Mouse (Mus musculus) ES-Bruce4 (cell line): ENCODE measurements around the gene Rad18. TPM values are rescaled to one million over a fixed set of nuclear protein-coding genes. Genes with fewer than 3 reads are reported as not detected.

ENCODE experiments used
- H3K27ac ChIP-seq: 2 replicates; pipeline ENCODE4 v1.5.1; 2012; ENCODE audit warnings: low read length, inconsistent platforms; ENCODE audit not compliant: insufficient read depth
- H3K27me3 ChIP-seq: 2 replicates; pipeline ENCODE4 v1.6.1; 2012; ENCODE audit warnings: mild to moderate bottlenecking, low read length, inconsistent platforms; ENCODE audit not compliant: control insufficient read depth, poor library complexity, insufficient read depth, severe bottlenecking
- H3K36me3 ChIP-seq: 2 replicates; pipeline ENCODE4 v1.6.1; 2012; ENCODE audit warnings: inconsistent platforms, mild to moderate bottlenecking, low read length, moderate library complexity; ENCODE audit not compliant: control insufficient read depth, poor library complexity, insufficient read depth, severe bottlenecking
- H3K4me1 ChIP-seq: one replicate; pipeline ENCODE4 v1.8.1; 2011; ENCODE audit warnings: low read length; ENCODE audit not compliant: control insufficient read depth, insufficient read depth
- H3K4me3 ChIP-seq: 2 replicates; pipeline ENCODE4 v1.5.1; 2011; ENCODE audit warnings: low read depth, mild to moderate bottlenecking, low read length
- H3K9ac ChIP-seq: 2 replicates; pipeline ENCODE4 v1.6.1; 2012; ENCODE audit warnings: low read depth, mild to moderate bottlenecking, inconsistent platforms; ENCODE audit not compliant: poor library complexity, severe bottlenecking
- H3K9me3 ChIP-seq: replicated peaks from 2 replicates; pipeline ENCODE4 v1.6.1; 2012; ENCODE audit warnings: mild to moderate bottlenecking, low read length, inconsistent platforms; ENCODE audit not compliant: control insufficient read depth, poor library complexity, insufficient read depth, severe bottlenecking
- CTCF ChIP-seq: IDR thresholded peaks from one replicate; pipeline ENCODE4 v1.8.1; 2011; ENCODE audit warnings: low read depth, low read length
- EP300 ChIP-seq: IDR thresholded peaks from 2 replicates; pipeline ENCODE4 v1.6.1; 2011; ENCODE audit warnings: low read depth, low read length; ENCODE audit not compliant: insufficient read depth
- POLR2A ChIP-seq: IDR thresholded peaks from one replicate; pipeline ENCODE4 v1.8.1; 2011; ENCODE audit warnings: low read length; ENCODE audit not compliant: insufficient read depth
- polyA plus RNA-seq: library from polyadenylated mRNA; stranded (reverse); fragments of >200 nt; gene quantifications from 2 replicates; pipeline ENCODE4 v1.2.4, GENCODE M21; 2011; ENCODE audit warnings: low read depth; ENCODE audit not compliant: missing spikeins, insufficient read depth, insufficient read length

Gene Rad18
- polyA plus RNA-seq, 1 experiment: 58.3 TPM

GRCm38 (mm10) chr6:112609027-112609426, 87.5 kb downstream of the Rad18 start:
- Histone ChIP-seq H3K27me3 (no peaks in the 10 kb centered on the region), H3K9me3 (no peaks in the 10 kb centered on the region), H3K9ac (no peak overlapping the region), H3K4me3 (no peak overlapping the region), H3K27ac (no peak overlapping the region), H3K4me1 (no peaks in the 10 kb centered on the region), H3K36me3 (no peaks in the 10 kb centered on the region)
- no peak for TF ChIP-seq EP300
- no peak for TF ChIP-seq CTCF
- TF ChIP-seq POLR2A: no peak

GRCm38 (mm10) chr6:112603866-112604265, 92.6 kb downstream of the Rad18 start:
- Histone ChIP-seq H3K4me3 (no peak overlapping the region), H3K27me3 (no peaks in the 10 kb centered on the region), H3K36me3 (no peaks in the 10 kb centered on the region), H3K4me1 (peaks cover 2% of the 10 kb centered on the region), H3K9ac (no peak overlapping the region), H3K9me3 (no peaks in the 10 kb centered on the region), H3K27ac (no peak overlapping the region)
- TF ChIP-seq EP300 (no peak), POLR2A (no peak), CTCF (no peak)

- H3K4me3 ChIP-seq: no peak overlapping the region
- H3K36me3 ChIP-seq: no peaks in the 10 kb centered on the region
- no peak overlapping the region for H3K27ac ChIP-seq
- H3K9ac ChIP-seq: no peak overlapping the region
- no peaks in the 10 kb centered on the region for H3K27me3 ChIP-seq
- TF ChIP-seq CTCF (no peak), EP300 (no peak), POLR2A (no peak)
- H3K4me1 ChIP-seq: no peaks in the 10 kb centered on the region
- no peaks in the 10 kb centered on the region for H3K9me3 ChIP-seq
Observed at GRCm38 (mm10) chr6:112594971-112595370, 101.5 kb downstream of the Rad18 start.

- Histone ChIP-seq H3K4me3 (no peak overlapping the region), H3K4me1 (no peaks in the 10 kb centered on the region), H3K9me3 (no peaks in the 10 kb centered on the region), H3K27ac (no peak overlapping the region), H3K27me3 (no peaks in the 10 kb centered on the region), H3K9ac (no peak overlapping the region), H3K36me3 (no peaks in the 10 kb centered on the region)
- TF ChIP-seq POLR2A (no peak), CTCF (no peak), EP300 (no peak)
Observed at GRCm38 (mm10) chr6:112587912-112588311, 108.6 kb downstream of the Rad18 start.

- no peaks in the 10 kb centered on the region for H3K27me3 ChIP-seq
- H3K4me1 ChIP-seq: no peaks in the 10 kb centered on the region
- TF ChIP-seq CTCF (no peak), EP300 (no peak), POLR2A (no peak)
- H3K4me3 ChIP-seq: no peak overlapping the region
- no peak overlapping the region for H3K27ac ChIP-seq
- no peaks in the 10 kb centered on the region for H3K36me3 ChIP-seq
- H3K9me3 ChIP-seq: no peaks in the 10 kb centered on the region
- H3K9ac ChIP-seq: no peak overlapping the region
Observed at GRCm38 (mm10) chr6:112586999-112587398, 109.5 kb downstream of the Rad18 start.

- no peaks in the 10 kb centered on the region for H3K4me1 ChIP-seq
- no peak for TF ChIP-seq EP300
- no peak for TF ChIP-seq CTCF
- no peak for TF ChIP-seq POLR2A
- H3K27me3 ChIP-seq: no peaks in the 10 kb centered on the region
- H3K4me3 ChIP-seq: no peak overlapping the region
- H3K9me3 ChIP-seq: no peaks in the 10 kb centered on the region
- H3K27ac ChIP-seq: no peak overlapping the region
- no peak overlapping the region for H3K9ac ChIP-seq
- H3K36me3 ChIP-seq: no peaks in the 10 kb centered on the region
Observed at GRCm38 (mm10) chr6:112584961-112585360, 111.5 kb downstream of the Rad18 start.
